Mouse (Mus musculus): Measurements from ENCODE around the gene Exo5. TPM values are rescaled to one million over a fixed set of nuclear protein-coding genes. Genes with fewer than 3 reads are reported as not detected.

The Exo5 gene
- total RNA-seq (2023): 1 to 10 TPM; 4.6 to 7.9 TPM

GRCm38 (mm10) chr4:120924554-120925299 lies at the start of gene Exo5:
TSS of gene Exo5 (minus strand) at chr4:120925017.

GRCm38 (mm10) chr4:120951428-120951973 lies 26.7 kb upstream of the Exo5 start, which contains the start of gene Zfp69:
TSS of gene Zfp69 (minus strand) at chr4:120951699.

Other genes starting within 250 kb of the Exo5 start
- under 1 TPM in 1 of 2 experiments, not detected in 1; 0.13 TPM for gene Kcnq4, start 176.4 kb downstream of the Exo5 start, total RNA-seq (2023)
- gene Nfyc, start 93.4 kb downstream of the Exo5 start, total RNA-seq (2023): 10 to 100 TPM; 53.1 to 58.8 TPM
- 10 to 100 TPM; 18.7 to 20.4 TPM for gene Rims3, start 70.2 kb downstream of the Exo5 start, total RNA-seq (2023)
- 1 to 10 TPM; 5.8 to 6.8 TPM for gene Zfp69, start 26.7 kb upstream of the Exo5 start, total RNA-seq (2023)
- gene Smap2, start 92.2 kb upstream of the Exo5 start, total RNA-seq (2023): 100 to 1,000 TPM; 113 to 130 TPM
- not detected for gene Col9a2, start 114.4 kb upstream of the Exo5 start, total RNA-seq (2023)
- 10 to 100 TPM; 20.5 to 21.4 TPM for gene Zmpste24, start 173.2 kb upstream of the Exo5 start, total RNA-seq (2023)
- not detected for gene Tmco2, start 184.2 kb upstream of the Exo5 start, total RNA-seq (2023)